ENCODE assay signal across 12 mouse cellular contexts in the genomic region with DNA sequence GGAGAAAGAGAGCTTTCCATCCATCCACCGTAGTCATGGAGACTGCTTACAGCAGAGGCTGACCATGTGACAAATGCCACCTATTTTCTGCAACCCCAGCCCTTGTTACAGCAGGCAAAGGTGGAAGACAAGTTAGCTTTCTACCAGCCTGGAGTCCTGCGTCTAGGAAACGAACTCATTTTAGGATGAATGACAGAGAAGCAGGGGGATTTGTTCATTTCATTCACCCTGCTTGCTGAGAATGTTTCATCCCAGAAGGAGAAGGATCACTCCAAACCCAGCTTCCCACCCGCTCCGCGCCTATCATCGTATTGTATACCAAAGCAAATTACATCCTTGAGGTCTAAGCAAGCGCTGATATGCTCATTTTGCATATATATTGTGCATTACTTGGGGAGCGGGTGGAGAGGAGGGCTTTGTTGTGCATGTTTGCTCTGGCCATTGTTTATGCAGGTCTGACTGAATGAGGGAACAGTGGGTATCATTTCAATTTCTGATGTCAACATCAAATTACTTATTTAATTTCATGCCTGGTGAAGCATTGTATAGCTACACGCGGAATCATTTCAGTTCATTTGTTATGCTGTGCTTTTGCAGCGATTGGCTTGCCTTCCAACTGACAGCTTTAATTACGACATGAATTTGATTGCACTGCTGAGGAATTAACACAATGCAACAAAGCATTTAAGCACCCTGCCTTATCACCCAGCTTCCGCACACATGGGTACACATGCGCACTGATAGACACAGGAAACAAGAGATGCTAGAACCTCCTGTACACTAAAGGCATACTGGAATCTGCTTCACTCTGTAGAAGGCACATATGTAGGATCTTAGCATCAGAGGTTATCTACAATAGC.
DNase-seq lines count a peak whose midpoint lies in the region; ATAC-seq and TF ChIP-seq lines count a peak whose summit lies in the region.
"Had no signal": no experiment of that assay in that cellular context is flagged by ENCODE, and none has a peak within 500 bp of the region (broad histone marks: within the 10 kb centered on the region; RNA-seq: fewer than 3 reads in every experiment).

No protein-coding gene starts in this region.

- no peak overlapping the region for H3K9ac ChIP-seq in embryonic facial prominence, embryonic 14.5 days (ENCODE audit: low read depth, low read length)
- H3K9ac ChIP-seq in hindbrain, embryonic 12.5 days, result no peak overlapping the region
- H3K9ac ChIP-seq in midbrain, embryonic 16.5 days (ENCODE audit: low read depth, low read length), result peak overlapping the region; percentile 12
- no peak overlapping the region for H3K9ac ChIP-seq in heart, adult 2 months (ENCODE audit: low read depth, low read length)
- H3K9ac ChIP-seq: liver, embryonic 13.5 days had no signal

- ATAC-seq in embryonic facial prominence, embryonic 14.5 days (ENCODE audit: low read depth), result 0 out of 2 replicates have a peak, but pooled peaks have one; percentile 37
- peak; percentile 83 for ATAC-seq in hindbrain, embryonic 12.5 days (ENCODE audit: low FRiP score)
- peak; percentile 77 for ATAC-seq in midbrain, embryonic 16.5 days

- no peak overlapping the region for H3K4me3 ChIP-seq in embryonic facial prominence, embryonic 14.5 days (ENCODE audit: low read depth, low read length)
- no peak overlapping the region for H3K4me3 ChIP-seq in embryonic facial prominence, embryonic 10.5 days
- no peak overlapping the region for H3K4me3 ChIP-seq in hindbrain, embryonic 12.5 days
- H3K4me3 ChIP-seq in midbrain, embryonic 16.5 days (ENCODE audit: low read depth, low read length), result 0 out of 2 replicates have a peak overlapping the region, but pooled peaks have one; percentile 1
- H3K4me3 ChIP-seq in heart, adult 2 months, result no peak overlapping the region
- H3K4me3 ChIP-seq: liver, embryonic 13.5 days had no signal

- intact Hi-C loops in heart, postnatal 14 days (cut with DNase I), result no loop called here
- intact Hi-C loops in heart, adult 2 months (cut with DNase I), result no loop called here

- H3K4me1 ChIP-seq in embryonic facial prominence, embryonic 14.5 days (ENCODE audit: control insufficient read depth, insufficient read depth, low read length), result peaks cover 11% of the 10 kb centered on the region
- H3K4me1 ChIP-seq in embryonic facial prominence, embryonic 10.5 days, result peaks cover 25% of the 10 kb centered on the region
- H3K4me1 ChIP-seq in hindbrain, embryonic 12.5 days, result peaks cover 29% of the 10 kb centered on the region
- peaks cover 22% of the 10 kb centered on the region for H3K4me1 ChIP-seq in midbrain, embryonic 16.5 days (ENCODE audit: control insufficient read depth, insufficient read depth, low read length)
- H3K4me1 ChIP-seq in heart, adult 2 months (ENCODE audit: control insufficient read depth, insufficient read depth, low read length), result peaks cover 3% of the 10 kb centered on the region; the same call in 1 of the 2 replicates
- H3K4me1 ChIP-seq: liver, embryonic 13.5 days had no signal

- no peaks in the 10 kb centered on the region for H3K36me3 ChIP-seq in embryonic facial prominence, embryonic 14.5 days (ENCODE audit: control insufficient read depth, insufficient read depth, low read length)
- H3K36me3 ChIP-seq in embryonic facial prominence, embryonic 10.5 days (replicated peaks), result no peaks in the 10 kb centered on the region
- no peaks in the 10 kb centered on the region for H3K36me3 ChIP-seq in hindbrain, embryonic 12.5 days
- no peaks in the 10 kb centered on the region for H3K36me3 ChIP-seq in midbrain, embryonic 16.5 days (ENCODE audit: control insufficient read depth, insufficient read depth, low read length)
- H3K36me3 ChIP-seq in heart, adult 2 months (ENCODE audit: control insufficient read depth, insufficient read depth, low read length), result no peaks in the 10 kb centered on the region
- H3K36me3 ChIP-seq: liver, embryonic 13.5 days had no signal

- WGBS in embryonic facial prominence, embryonic 14.5 days, result 76% methylated on average over 15 of the region's 15 CpGs
- 85% methylated on average over 15 of the region's 15 CpGs for WGBS in embryonic facial prominence, embryonic 10.5 days
- 54% methylated on average over 15 of the region's 15 CpGs for WGBS in hindbrain, embryonic 12.5 days
- WGBS in midbrain, embryonic 16.5 days, result 28% methylated on average over 15 of the region's 15 CpGs
- WGBS in heart, adult 2 months, result 91% methylated on average over 15 of the region's 15 CpGs

- TF ChIP-seq CTCF in heart, adult 2 months (IDR thresholded peaks at IDR 0.05), result no peak

- DNase-seq in embryonic facial prominence, embryonic 14.5 days (ENCODE audit: low spot score), result peak; percentile 35
- DNase-seq in embryonic facial prominence, embryonic 10.5 days (ENCODE audit: low spot score), result no peak
- DNase-seq in Muller cell, postnatal 12 days (ENCODE audit: inconsistent ontology term), result peak; percentile 38
- no peak for DNase-seq in heart, postnatal 14 days
- DNase-seq in heart, adult 2 months, result no peak
- DNase-seq in cerebellum, adult 9-10 months, result no peak
- DNase-seq: adrenal gland, adult 8-10 months; kidney, postnatal 14 days; liver, embryonic 13.5 days had no signal

- H3K27me3 ChIP-seq in embryonic facial prominence, embryonic 14.5 days (replicated peaks; ENCODE audit: control insufficient read depth, insufficient read depth, low read length), result no peaks in the 10 kb centered on the region
- H3K27me3 ChIP-seq in embryonic facial prominence, embryonic 10.5 days (replicated peaks; ENCODE audit: low read depth, poor library complexity, severe bottlenecking), result no peaks in the 10 kb centered on the region
- no peaks in the 10 kb centered on the region for H3K27me3 ChIP-seq in hindbrain, embryonic 12.5 days
- no peaks in the 10 kb centered on the region for H3K27me3 ChIP-seq in midbrain, embryonic 16.5 days (ENCODE audit: control insufficient read depth, insufficient read depth, low read depth, low read length)
- no peaks in the 10 kb centered on the region for H3K27me3 ChIP-seq in heart, adult 2 months (ENCODE audit: control insufficient read depth, insufficient read depth, low read length)
- H3K27me3 ChIP-seq: liver, embryonic 13.5 days had no signal

- no peak for TF ChIP-seq EP300 in heart, adult 2 months (IDR thresholded peaks at IDR 0.05; ENCODE audit: insufficient read depth, low read depth, low read length)

- H3K9me3 ChIP-seq in embryonic facial prominence, embryonic 14.5 days (ENCODE audit: control insufficient read depth, low read length), result no peaks in the 10 kb centered on the region
- H3K9me3 ChIP-seq in embryonic facial prominence, embryonic 10.5 days, result no peaks in the 10 kb centered on the region
- H3K9me3 ChIP-seq in hindbrain, embryonic 12.5 days (replicated peaks), result no peaks in the 10 kb centered on the region
- no peaks in the 10 kb centered on the region for H3K9me3 ChIP-seq in midbrain, embryonic 16.5 days (replicated peaks; ENCODE audit: control insufficient read depth, low read length, poor library complexity, severe bottlenecking)
- H3K9me3 ChIP-seq: liver, embryonic 13.5 days had no signal

- TF ChIP-seq POLR2A in heart, adult 2 months (IDR thresholded peaks at IDR 0.05; ENCODE audit: insufficient read depth, low read depth, low read length), result no peak

- H3K79me2 ChIP-seq in heart, adult 2 months (replicated peaks; ENCODE audit: control insufficient read depth, insufficient read depth, low read length), result no peaks in the 10 kb centered on the region

- no peak overlapping the region for H3K4me2 ChIP-seq in embryonic facial prominence, embryonic 14.5 days (ENCODE audit: low read depth, low read length)
- peak overlapping the region; percentile 26; the same call in 1 of the 2 replicates for H3K4me2 ChIP-seq in hindbrain, embryonic 12.5 days (replicated peaks)
- peak overlapping the region; percentile 37 for H3K4me2 ChIP-seq in midbrain, embryonic 16.5 days (ENCODE audit: low read length)
- H3K4me2 ChIP-seq: heart, embryonic 11.5 days; liver, embryonic 13.5 days had no signal

- H3K27ac ChIP-seq in embryonic facial prominence, embryonic 14.5 days (replicated peaks; ENCODE audit: low read depth, low read length), result no peak overlapping the region
- no peak overlapping the region for H3K27ac ChIP-seq in embryonic facial prominence, embryonic 10.5 days (replicated peaks)
- H3K27ac ChIP-seq in hindbrain, embryonic 12.5 days, result peak overlapping the region; percentile 81
- H3K27ac ChIP-seq in midbrain, embryonic 16.5 days (ENCODE audit: low read length), result peak overlapping the region; percentile 67
- no peak overlapping the region for H3K27ac ChIP-seq in heart, adult 2 months
- H3K27ac ChIP-seq: liver, embryonic 13.5 days had no signal

Comparison
In these comparisons a context has a peak if more than half of its experiments do, and no peak if none do; other contexts are left out.
1. DNase-seq: peak in embryonic facial prominence, embryonic 14.5 days (single experiment) and Muller cell, postnatal 12 days (single experiment); none in embryonic facial prominence, embryonic 10.5 days (single experiment), heart, postnatal 14 days (0 of 2), heart, adult 2 months (0 of 2) and cerebellum, adult 9-10 months (single experiment).
2. H3K27ac ChIP-seq: peak in hindbrain, embryonic 12.5 days (single experiment) and midbrain, embryonic 16.5 days (single experiment); none in embryonic facial prominence, embryonic 14.5 days (single experiment), embryonic facial prominence, embryonic 10.5 days (single experiment) and heart, adult 2 months (single experiment).
3. Peak in every context shown above with its lines, with median percentiles within 50 percentile points of each other: ATAC-seq.